Mouse (Mus musculus) bone marrow macrophage, adult 2 months (primary cell): ENCODE results near the gene Ephb2.

ENCODE experiments used
- CTCF ChIP-seq: IDR thresholded peaks from 2 replicates; pipeline ENCODE4 v1.5.1; 2012; ENCODE audit warnings: low read depth, mild to moderate bottlenecking, low read length, moderate library complexity
- POLR2A ChIP-seq: IDR thresholded peaks from 2 replicates; pipeline ENCODE4 v1.6.1; 2012; ENCODE audit warnings: mild to moderate bottlenecking, low read depth, low read length, borderline replicate concordance

DNA sequence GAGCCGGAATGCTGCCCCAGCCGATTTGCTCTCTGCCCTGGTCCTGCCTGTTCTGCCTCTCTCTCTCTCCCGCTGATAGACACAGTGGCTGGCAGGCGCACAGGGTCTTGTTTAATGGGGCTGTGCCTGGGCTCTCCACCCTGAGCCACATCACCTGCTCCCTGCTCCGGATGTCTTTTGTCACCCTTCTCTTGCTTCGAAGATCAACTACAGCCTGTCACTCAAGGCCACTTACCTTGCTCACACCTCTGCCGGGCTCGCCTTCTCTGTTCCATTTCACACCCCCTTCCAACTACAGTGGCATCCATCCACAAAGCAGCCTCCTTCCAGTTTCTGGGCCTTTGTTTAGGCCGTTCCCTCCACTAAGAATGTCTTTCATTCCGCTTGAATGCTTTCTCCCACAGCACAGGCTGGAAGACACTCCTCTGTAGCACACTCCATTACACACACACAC is 15.7 kb downstream of the Ephb2 start:
- TF ChIP-seq CTCF (no peak), POLR2A (no peak)
